Mouse (Mus musculus): ENCODE data around the gene Arpc5l.

Gene Arpc5l

DNA sequence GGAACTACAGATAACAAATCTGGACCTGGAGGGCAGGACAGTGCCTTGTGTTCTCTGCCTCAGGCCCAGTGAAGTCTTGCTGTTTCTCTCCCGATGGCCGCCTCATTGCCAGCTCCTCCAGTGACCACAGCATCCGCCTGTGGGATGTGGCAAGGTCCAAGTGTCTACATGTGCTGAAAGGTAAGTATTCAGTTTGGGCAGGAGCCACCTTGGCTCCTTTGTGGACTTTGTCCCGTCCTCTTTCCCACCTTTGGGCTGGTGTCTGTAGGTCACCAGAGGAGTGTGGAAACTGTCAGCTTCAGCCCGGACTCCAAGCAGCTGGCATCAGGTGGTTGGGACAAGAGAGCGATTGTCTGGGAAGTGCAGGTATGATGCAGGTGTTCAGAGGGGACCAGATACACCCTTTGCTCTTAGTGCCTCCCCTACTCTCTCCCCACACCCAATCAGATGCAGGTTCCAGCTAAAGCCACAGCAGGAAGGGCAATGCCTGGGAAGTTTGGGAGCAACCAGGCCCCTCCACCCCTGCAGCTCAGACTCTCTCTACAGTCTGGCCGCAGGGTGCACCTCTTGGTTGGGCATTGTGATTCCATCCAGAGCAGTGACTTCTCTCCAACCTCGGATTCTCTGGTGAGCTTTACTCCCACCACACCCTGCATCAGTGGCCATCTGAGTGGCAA lies 5.1 kb upstream of the Arpc5l start:
- CTCF ChIA-PET: interaction anchor here (0.9 kb wide), 2 partner anchors 74 to 80 kb away, joined by 3 to 6 read pairs; no protein-coding TSS in a partner anchor

DNA sequence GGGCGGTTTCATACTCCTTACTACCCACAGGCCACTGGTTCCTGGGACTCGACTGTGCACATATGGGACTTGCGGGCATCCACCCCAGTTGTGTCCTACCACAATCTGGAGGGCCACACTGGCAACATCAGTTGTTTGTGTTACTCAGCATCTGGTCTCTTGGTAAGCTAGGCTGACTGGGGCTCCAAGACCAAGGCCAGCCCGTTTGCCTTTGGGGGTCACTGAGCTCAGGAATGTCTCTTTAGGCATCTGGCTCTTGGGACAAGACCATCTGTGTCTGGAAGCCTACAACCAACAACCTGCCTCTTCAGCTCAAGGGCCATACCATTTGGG lies 4.6 kb upstream of the Arpc5l start:
- CTCF ChIA-PET: interaction anchor here (0.6 to 0.9 kb wide), 3 partner anchors 75 to 197 kb away, joined by 3 to 6 read pairs (median 3); no protein-coding TSS in a partner anchor

DNA sequence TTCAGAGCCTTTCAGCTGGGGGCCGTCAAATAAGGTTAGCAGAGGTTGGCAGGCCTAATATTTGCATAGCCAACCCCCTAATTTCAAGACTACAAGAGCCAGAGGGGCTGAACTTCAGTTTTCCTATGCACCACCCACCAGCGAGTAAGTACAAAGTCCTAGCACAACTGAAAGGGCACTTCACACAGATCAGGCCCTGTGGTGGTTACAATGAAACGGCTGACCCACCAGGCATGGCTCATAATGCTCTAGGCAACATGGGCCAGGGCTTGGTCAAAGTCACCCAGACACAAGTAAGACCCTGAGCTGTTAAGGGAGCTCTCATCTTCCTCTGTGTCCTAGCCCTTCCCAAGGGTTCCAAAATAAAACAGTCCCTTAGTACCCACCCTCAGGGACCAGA lies 3.3 kb upstream of the Arpc5l start:
- CTCF ChIA-PET: no interaction called here

DNA sequence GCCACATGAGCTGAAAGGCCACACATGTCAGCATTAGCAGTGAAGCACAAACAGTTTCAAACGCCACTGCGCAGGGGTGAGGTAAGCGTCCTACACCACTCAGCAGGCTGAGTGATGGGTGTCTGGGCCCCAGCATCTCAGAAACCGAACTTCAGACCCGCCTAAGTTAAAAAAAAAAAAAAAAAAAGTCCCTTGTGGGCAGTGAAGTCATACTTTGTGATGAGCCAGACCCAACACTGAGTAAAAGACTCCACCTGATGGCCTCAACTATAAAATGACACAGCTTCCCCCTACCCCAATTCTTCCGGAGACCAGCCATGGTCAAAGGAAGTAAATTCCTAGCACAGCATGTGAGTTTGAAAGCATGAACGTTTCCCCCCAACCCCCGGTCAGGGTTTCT lies 2.0 kb upstream of the Arpc5l start:
- CTCF ChIA-PET: no interaction called here

DNA sequence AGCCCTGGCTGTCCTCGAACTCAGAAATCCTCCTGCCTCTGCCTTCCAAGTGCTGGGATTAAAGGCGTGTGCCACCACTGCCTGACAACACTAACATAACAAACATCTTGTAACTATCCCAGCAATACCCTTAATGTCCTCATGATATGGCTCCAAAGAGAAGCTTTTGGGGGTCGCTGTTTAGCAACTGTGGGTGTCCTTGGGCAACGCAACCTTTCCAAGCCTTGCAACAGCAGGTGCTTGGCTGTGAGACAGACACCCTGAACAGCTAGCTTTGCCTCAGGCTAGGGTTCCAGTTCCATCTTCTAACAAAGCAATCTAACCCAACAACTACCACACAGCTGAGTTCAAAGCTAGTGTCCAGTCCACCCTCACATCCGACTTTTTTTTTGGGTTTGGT lies 1.6 kb upstream of the Arpc5l start:
- CTCF ChIA-PET: no interaction called here

DNA sequence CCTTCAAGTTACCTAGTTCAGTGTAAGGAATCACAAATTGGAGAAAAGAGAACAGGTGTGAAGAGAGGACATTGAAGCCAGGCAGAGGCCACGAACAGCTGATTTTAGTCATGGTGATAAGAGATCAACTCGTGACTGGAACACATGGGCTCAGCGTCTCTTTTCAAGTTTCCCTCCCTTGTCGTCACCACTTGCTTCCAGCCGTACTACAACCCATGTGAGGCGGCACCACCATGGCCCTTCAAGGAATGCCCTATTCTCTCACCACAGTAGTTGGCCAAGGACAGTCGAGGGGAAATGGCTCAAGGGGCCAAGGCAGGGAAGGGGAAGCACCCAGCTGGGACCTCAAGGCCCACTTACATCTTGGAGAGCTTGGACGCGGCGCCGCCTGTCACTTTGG lies 776 bp upstream of the Arpc5l start:
- CTCF ChIA-PET: no interaction called here

DNA sequence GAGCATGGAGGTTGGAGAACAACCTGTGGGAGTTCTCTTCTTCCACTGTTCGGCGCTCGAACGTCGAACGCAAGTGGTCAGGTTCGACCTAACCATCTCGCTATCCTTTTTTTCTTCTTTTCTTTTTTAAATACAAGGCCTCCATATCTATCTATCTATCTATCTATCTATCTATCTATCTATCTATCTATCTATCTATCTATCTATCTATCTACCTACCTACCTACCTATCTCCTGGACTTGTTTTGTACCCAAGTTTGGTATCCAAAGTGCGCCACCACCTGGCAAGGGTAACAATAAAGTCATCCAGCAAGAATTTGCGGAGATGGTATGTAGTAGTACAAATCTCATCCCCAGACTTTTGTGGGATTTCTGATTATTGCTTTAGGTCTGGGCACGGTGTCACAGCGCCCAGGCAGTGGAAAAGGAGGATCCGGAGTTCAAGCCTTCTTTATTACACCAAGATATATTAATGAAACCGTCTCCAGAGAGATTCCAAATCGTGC lies 479 bp downstream of the Arpc5l start, which contains the start of gene Rpl35:
Gene Rpl35, minus strand, starts transcription at position 51 of the 506 bp plus-strand sequence.
- CTCF ChIA-PET: interaction anchor here (1.0 kb wide), 1 partner anchor 57 kb away, joined by 4 read pairs; no protein-coding TSS in a partner anchor

DNA sequence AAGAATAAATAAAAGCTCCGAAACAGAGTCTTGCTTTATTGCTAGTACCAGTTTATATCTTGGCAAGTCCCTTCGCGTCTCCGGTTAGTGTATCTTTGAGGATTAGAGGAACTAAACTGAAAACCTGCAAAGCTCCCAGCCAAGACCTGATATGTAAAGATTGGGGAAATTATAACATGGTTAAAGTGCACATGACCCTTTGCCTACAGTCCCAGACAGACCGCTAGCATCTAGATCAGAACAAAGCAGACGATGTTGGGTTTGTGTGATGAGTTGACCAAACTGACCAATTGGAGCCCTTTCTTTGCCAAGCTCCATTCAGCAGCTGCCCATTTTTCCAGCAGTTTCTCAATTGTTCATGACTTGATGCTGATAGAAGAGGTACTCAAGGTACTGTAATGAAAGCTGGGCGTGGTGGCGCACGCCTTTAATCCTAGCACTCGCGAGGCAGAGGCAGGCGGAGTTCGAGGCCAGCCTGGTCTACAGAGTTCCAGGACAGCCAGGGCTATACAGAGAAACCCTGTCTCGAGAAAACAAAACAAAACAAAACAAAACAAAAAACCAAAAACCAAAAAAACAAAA lies 1.1 kb downstream of the Arpc5l start:
- CTCF ChIA-PET: interaction anchor here (1.0 kb wide), 1 partner anchor 57 kb away, joined by 4 read pairs; no protein-coding TSS in a partner anchor

DNA sequence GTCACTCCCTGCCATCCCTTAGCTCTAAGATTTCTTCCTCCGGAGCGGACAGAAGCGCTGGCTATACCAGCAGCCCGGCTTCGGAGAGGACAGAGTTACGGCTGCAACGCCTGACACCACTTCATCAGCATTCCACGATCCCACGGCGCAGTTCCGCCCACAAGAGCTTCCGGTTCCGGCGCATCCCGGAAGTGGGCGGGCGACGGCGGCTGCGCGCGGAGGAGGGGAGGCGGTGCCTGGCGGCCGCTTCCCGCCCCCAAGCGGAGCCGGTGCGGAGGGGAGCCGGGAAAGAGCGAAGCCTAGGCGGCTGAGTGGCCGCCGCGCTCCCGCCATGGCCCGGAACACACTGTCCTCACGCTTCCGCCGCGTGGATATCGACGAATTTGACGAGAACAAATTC lies 2.7 kb downstream of the Arpc5l start:
- CTCF ChIA-PET: interaction anchor here (0.5 kb wide), 1 partner anchor 60 kb away, joined by 3 read pairs; no protein-coding TSS in a partner anchor

DNA sequence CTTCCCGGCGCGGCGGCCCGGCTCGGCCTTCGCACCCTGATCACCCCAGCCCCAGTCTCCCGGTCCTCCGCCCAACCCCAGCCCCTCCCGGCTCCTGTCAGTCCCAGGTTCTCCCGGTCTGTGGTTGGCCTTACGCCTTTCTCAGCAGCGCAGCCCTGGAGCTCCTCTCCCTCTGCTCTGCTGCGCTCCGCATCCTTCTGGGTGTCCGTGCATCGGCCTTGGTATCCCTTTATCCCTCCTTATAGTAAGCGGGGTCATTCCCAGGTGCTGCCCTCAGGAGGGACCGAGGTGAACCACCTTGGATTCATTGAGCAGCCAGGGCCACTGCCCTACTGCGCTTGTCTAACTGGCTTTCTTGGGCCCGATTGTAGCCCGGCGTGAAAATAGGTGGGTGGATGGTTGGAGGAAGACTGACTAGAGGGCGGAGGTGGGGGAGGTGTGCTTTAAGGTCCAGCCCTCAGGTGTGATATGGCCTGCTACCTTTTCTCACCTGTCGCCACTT lies 3.3 kb downstream of the Arpc5l start:
- CTCF ChIA-PET: interaction anchor here (0.5 kb wide), 1 partner anchor 59 kb away, joined by 3 read pairs; no protein-coding TSS in a partner anchor

DNA sequence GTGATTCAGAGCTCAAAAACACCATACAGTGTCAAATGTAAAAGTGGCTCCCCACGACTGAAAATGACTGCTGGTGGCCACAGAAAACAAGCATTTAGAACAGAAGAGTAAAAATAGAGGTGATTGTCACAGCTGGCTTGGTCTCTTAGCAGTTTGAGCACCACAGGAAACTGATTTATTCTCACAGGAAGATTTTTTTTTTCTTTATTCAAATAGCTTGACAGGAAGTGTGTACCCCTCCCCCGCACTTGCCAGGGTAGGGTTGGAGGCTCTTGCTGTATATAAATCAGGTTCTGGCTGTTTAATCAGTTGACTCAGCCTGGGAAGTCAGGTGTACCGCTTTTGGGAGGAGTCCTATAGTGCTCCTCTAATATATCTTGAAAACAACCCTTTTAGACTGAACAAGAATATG lies 3.8 kb downstream of the Arpc5l start:
- CTCF ChIA-PET: no interaction called here

DNA sequence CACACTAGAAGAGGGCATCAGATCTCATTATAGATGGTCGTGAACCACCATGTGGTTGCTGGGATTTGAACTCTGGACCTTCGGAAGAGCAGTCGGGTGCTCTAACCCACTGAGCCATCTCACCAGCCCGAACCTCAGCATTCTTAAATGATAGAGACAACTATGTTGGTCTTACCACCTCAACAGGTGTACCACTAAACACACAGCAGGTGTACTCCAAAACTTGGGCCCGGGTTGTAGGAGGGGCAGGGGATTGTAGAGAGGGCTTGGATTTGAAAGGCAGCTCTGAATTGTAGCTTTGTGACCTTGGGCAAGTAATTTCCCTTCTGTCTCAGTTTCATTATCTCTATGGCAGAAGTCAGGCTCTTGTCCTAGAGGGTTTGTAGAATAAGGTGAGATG lies 5.0 kb downstream of the Arpc5l start:
- CTCF ChIA-PET: interaction anchor here (0.6 kb wide), 2 partner anchors 8 to 128 kb away, joined by 4 to 13 read pairs; no protein-coding TSS in a partner anchor

DNA sequence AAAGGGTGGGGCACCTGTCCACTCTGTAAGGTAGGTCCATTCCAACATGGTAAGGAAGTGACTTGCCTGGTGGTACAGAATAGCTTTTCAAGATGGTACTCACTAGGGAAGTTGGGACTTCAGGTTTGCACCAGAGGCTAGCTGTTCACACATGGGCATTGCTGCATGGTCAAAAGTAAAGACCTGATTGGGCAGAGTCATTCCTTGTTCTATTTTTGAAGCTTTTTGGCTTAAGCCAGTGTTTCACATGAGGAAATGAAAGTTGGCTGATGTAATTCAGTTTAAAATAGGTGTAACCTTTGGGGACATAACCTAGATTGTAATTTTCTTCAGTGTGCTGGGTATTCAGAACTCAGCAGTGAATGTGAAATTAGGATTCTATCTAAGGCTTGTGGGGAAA lies 6.1 kb downstream of the Arpc5l start:
- CTCF ChIA-PET: interaction anchor here (0.6 to 1.5 kb wide), 2 partner anchors 14 to 76 kb away, joined by 3 to 7 read pairs; no protein-coding TSS in a partner anchor

DNA sequence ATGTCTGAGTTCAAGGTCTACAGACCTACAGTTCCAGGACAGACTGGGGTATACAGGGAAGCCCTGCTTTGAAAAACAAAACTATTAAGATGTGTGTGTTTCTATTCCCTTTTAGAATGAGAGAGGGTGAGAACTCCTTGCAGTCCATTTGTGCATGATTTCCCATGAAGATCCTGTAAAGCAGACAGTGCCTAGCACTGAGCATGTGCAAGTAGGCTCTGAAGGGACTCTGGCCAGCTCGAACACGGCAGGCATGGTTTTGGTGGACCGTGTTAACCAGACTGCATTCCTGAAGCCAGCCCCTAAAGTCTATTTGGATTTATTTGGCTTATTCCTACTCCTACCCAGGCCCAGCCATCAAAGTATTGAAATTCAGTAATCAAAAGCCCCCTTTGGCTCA lies 6.8 kb downstream of the Arpc5l start:
- CTCF ChIA-PET: interaction anchor here (0.6 to 1.5 kb wide), 2 partner anchors 13 to 76 kb away, joined by 3 to 7 read pairs; no protein-coding TSS in a partner anchor

DNA sequence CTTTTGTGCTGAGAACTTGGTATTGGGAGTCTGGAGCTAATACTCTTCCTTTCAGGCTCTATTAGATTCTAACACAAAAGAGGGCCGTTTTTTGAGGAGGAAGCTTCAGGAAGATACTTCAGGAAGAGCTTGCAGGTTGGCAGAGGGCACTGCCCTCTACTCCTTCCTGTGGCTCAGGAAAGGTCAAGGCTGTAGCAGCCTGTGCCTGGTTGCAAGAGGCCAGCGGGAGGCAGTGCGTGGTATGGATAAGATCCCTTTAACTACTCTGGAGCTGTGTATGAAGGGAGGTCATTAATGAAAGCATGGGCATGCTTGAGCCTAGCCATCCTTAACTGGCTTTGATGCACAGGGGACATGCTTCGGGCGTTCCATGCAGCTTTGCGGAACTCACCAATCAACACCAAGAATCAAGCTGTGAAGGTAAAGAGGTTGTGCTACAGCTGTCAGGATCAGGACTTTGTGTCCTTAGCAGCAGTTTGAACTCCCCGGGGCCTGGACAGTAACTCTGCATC lies 7.7 kb downstream of the Arpc5l start:
- CTCF ChIA-PET: no interaction called here

DNA sequence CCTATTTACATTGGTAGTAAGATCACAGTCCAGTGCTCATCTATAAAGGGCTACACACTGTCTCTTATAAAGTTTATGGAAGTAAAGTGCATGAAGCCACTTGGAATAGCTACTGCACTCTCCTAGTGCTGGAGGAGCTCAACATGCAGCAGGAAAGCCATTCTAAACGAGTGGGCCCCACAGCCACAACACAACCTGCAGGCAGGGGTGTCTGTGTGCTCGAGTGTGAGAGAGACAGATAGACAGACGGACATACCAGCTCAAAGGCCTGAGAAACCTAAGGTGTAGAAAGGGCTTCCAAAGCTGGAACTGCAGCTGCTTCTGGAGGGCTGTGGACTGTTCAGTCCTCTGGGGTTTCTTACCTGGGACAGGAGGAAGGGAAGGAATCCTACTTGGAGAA lies 11.4 kb downstream of the Arpc5l start:
- CTCF ChIA-PET: interaction anchor here (0.7 kb wide), 1 partner anchor 10 kb away, joined by 3 read pairs; no protein-coding TSS in a partner anchor

DNA sequence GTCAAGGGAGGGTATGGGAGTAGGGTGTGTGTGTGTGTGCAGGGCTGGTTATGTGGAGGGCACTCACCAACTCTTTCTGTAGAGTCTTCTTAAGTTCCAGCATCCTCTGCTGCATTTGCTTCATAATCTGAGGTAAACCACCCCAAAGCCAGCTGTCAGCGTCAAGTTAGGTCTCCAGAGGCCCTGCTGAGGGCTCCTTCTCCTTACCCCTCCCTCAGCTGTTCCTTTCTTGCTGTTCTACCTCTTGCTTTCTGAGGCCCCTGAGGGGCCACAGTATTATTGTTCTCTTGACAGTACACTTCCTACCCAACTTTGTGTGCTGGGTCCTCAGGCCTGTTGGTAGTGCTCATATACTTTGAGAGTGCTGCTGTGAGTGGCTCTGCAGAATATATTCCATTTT lies 14.9 kb downstream of the Arpc5l start:
- CTCF ChIA-PET: no interaction called here

DNA sequence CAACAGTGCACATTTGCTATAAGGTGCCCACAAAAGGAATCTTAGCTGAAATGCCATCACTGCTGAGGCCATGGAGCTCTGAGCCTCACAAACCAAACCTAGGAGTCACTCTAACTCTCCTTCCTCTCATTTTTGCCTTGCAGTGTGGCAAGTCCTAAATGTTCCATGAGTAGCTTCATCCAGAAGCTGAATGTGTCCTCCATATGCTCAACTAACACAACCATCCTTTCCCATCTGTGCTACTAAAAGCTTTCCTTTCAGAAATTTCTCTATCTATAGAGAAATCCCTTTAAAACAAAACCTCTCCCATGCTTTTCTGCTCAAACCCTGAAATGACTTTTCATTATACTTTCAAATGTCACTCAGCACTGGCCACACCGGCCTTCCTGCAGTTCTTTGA lies 26.5 kb downstream of the Arpc5l start:
- CTCF ChIA-PET: no interaction called here

DNA sequence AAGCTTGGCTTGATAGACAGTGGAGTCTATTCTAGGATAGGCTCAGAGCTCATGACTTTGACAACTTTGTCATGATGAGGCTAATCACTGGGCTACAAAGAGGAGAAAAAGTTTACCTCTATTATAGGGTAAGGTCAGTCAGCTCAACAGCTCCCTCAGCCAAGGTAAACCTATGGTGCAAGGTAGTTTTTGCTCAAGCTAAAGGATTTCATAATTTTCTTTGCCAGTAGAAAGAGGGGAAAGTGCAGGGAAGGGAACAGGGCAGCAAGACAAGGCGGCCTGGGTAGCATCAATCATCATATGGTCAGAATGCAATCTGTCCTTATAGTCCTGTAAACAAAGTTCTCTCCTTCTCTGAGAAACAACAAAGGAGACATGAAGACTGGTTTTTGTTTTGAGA lies 35.1 kb downstream of the Arpc5l start:
- CTCF ChIA-PET: no interaction called here

DNA sequence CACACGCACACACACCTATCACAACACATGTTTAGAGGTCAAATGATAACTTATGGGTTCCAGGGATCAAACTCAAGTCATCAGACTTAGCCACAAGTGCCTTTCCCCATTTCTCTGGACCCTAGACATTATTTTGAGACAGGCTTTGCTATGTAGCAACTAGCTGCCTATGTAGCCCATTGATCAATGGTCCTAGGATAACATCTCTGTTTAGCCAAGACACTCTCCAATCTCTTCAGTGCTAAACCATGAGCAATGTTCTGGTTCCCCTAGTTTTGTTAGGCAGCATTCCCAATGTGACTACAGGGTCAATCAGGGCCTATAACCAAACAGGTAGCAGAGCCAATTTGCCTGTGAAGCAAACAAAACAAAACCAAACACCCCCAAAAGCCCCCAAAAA lies 43.4 kb downstream of the Arpc5l start:
- CTCF ChIA-PET: no interaction called here

DNA sequence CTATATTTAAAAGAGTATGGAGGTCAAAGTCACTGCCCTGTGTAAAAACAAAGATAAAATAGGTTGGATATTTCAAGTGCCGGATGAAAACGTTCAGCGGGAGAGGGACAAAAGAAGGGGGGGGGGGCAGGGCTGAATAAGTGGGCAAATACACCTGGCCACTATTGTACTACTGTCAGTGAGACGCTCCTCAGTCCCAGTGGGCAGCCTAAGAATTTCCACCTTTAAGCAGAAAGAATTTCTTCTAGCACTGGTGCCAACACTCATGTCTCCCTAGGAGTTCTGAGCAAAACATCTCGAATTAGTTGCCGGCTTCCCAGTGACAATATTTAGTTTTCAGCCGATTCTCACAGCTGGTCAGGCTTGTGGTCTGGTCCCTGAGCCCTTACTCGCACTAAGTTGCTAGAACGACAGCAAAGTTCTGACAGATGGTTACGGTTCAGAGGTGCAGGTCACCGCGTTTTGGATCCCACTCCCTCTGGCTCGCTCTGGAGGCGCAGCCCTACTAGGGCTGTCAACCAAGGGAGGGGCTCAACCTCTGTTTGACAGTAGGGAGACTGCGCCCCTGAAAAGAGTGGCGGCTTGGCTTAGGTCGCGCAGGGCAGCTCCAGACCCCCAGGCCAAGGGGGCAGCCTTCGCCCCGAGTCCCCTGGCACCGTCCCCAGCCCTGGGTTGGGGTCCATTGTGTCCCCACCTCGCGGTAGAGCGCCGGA lies 59.7 kb downstream of the Arpc5l start:
- CTCF ChIA-PET: no interaction called here
